Mouse (Mus musculus) NIH3T3 (cell line): ENCODE measurements at regions not wholly inside any gene's neighbourhood (a gene's known extent, or its start where the extent isn't known, plus 50 kb on each side); places are given as distances from the start of the nearest gene placed in this dataset.
A peak's percentile ranks its signal among the peaks of the same experiment; 100 is the strongest.

Source experiments
- DNase-seq: peaks from one replicate; pipeline ENCODE4 v3.0.0-alpha.2; 2012; ENCODE audit warnings: low read depth

- no peak for DNase-seq
Observed at GRCm38 (mm10) chr2:56997500-56997899, 126.3 kb downstream of the Nr4a2 start.

GRCm38 (mm10) chr2:56992851-56993250, 131.0 kb downstream of the Nr4a2 start:
- no peak for DNase-seq

GRCm38 (mm10) chr2:56991821-56992220, 132.0 kb downstream of the Nr4a2 start:
- no peak for DNase-seq

- DNase-seq: no peak
Observed at GRCm38 (mm10) chr2:56990768-56991167, 133.0 kb downstream of the Nr4a2 start.

GRCm38 (mm10) chr2:56983167-56983566, 140.6 kb downstream of the Nr4a2 start:
- no peak for DNase-seq

GRCm38 (mm10) chr2:56980601-56981000, 143.2 kb downstream of the Nr4a2 start:
- DNase-seq: no peak

- no peak for DNase-seq
Observed at GRCm38 (mm10) chr2:56975680-56976079, 148.1 kb downstream of the Nr4a2 start.

GRCm38 (mm10) chr2:56963937-56964695, 159.7 kb downstream of the Nr4a2 start:
- peak; percentile 14 for DNase-seq

- DNase-seq: no peak
Observed at GRCm38 (mm10) chr2:56959695-56960094, 164.1 kb downstream of the Nr4a2 start.

GRCm38 (mm10) chr2:56953337-56953736, 170.5 kb downstream of the Nr4a2 start:
- no peak for DNase-seq

GRCm38 (mm10) chr2:56912531-56912930, 211.3 kb downstream of the Nr4a2 start:
- DNase-seq: no peak

- no peak for DNase-seq
Observed at GRCm38 (mm10) chr2:56909096-56909865, 214.5 kb downstream of the Nr4a2 start.

- DNase-seq: no peak
Observed at GRCm38 (mm10) chr2:56885181-56885580, 238.6 kb downstream of the Nr4a2 start.

- DNase-seq: no peak
Observed at GRCm38 (mm10) chr2:56860776-56861175, 263.0 kb downstream of the Nr4a2 start.

- no peak for DNase-seq
Observed at GRCm38 (mm10) chr2:56820551-56820950, 303.3 kb downstream of the Nr4a2 start.

GRCm38 (mm10) chr2:56784808-56785207, 339.0 kb downstream of the Nr4a2 start:
- DNase-seq: no peak
